Mouse (Mus musculus) urinary bladder, adult 18-20 months (tissue): ENCODE measurements around the gene Gpr50.

Source experiments
- DNase-seq, 2 experiments: peaks; one replicate each; pipeline ENCODE4 v3.0.0; 2022; ENCODE audit warnings: low spot score in 2 of 2, mixed read lengths in 2 of 2

Gpr50 gene

GRCm38 (mm10) chrX:71663374-71663773 is at the start of gene Gpr50:
Gpr50 (plus strand) TSS chrX:71663667.
- no peak for DNase-seq

DNA sequence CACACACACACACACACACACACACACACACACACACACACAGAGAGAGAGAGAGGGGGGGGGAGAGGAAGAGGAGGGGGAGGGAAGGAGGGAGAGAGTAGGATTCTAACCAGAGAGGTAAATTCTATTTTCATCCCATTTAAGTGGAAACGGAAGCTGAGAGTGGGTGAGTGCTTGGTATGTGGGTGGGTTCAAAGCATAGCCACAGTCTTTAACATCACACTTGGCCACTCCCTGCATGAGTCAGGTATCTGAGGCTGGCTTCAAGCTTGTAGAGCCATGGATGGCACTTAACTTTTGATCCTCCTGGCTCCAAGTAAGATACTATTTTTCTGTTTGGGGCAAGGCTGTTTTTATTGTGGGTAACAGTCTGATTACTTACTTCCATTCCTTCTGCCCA is 41.2 kb upstream of the Gpr50 start:
- no peak for DNase-seq

- DNase-seq, result no peak
These were observed 39.6 kb upstream of the Gpr50 start for GRCm38 (mm10) chrX:71623843-71624242.

DNA sequence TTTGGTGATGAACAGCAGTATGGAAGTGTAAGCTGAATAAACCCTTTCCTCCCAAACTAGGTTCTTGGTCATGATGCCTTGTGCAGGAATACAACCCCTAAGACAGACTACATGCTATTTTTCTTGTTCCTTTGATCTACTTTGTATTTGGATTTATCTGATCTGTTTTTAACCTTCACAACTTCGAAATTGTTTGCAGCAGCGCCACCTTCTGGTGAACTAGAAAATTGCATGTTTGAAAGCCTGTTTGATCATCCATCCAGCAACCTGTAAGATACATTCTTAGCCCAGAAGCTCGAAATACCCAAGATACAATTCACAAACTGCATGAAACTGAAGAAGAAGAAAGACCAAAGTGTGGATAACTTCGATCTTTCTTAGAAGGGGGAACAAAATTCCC is 35.2 kb upstream of the Gpr50 start:
- DNase-seq, result peak in 1 of 2 experiments; percentile 15

DNA sequence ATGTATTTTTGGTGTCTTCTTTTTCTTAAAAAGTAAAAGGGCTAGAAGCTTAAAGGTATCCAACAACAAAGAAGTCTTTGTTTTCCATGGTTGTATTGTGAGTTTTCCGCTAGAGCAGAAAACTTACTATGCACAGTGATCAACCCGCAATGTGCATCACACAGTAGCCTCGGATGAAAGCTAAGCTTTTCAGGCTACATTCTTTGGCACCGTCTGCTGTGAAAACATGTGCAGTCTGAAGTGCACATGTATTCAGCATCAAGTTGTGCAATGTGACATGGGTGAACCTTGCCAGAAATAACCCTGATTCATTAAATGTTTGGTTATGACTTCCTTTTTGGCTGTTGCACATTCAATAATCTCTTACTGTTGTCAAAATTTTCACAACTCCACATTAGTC is 32.8 kb upstream of the Gpr50 start:
- DNase-seq, result no peak

DNA sequence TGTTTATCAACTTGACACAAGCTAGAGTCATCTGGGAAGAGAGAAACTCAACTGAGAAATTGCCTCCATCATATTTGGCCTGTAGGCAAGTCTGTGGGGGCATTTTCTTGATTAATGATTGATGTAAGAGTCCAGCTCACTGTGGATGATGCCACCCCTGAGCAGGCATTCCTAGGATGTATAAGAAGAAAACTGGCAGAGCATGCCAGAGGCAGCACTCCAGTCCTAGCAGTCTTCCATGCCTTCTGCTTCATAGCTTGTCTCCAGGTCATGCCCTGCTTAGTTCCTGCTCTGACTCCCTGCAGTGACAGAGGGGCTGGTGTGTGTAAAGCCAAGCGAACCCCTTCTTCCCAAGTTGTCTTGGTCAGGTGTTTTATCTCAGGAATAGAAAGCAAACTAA is 32.3 kb upstream of the Gpr50 start:
- DNase-seq, result no peak

- DNase-seq, result no peak
These were observed 15.5 kb upstream of the Gpr50 start for GRCm38 (mm10) chrX:71647958-71648357.

DNA sequence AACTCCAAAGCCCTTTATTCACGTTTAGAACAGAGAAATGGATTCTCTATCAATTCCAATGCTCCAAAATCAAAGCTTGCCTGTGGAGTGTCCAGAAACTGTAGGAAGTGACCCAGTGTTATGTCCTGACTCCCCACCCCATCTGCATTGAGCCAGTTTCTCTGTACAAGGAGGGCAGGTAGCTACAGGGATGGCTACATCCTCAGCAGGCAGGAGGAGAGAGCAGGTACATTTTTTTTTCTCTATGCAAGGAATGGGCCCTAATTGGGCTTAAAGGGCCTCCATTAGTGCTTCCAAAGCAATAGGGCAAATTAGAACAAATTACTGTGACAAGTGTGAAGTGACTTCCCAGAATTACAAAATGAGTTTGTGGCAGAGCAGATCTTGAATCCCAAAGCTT is 15.0 kb upstream of the Gpr50 start:
- no peak for DNase-seq

GRCm38 (mm10) chrX:71648848-71649454 is 14.5 kb upstream of the Gpr50 start:
- peak in 1 of 2 experiments; percentile 6 for DNase-seq

GRCm38 (mm10) chrX:71649993-71650392 is 13.5 kb upstream of the Gpr50 start:
- DNase-seq, result no peak

DNA sequence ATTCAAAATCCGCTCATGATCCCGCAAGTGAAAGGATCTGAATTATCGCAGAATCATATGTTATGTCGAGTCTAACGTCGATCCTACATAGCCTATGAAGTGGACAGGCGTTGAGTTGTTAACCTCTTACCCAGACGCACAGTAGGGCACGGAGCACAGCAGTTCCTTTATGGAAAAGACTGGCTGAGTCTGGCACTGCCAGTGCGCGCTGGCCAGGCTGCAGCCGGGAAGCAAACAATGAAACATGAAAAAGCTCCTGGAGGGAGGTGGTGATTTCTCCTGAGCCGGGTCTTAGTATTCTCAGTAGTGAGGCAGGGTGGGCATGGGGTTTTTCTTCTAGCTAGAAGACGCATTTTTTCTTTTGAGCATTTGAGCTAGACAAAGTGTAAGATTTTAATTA is 1.7 kb upstream of the Gpr50 start:
- no peak for DNase-seq

GRCm38 (mm10) chrX:71663871-71664687 is 612 bp downstream of the Gpr50 start:
- no peak for DNase-seq

DNA sequence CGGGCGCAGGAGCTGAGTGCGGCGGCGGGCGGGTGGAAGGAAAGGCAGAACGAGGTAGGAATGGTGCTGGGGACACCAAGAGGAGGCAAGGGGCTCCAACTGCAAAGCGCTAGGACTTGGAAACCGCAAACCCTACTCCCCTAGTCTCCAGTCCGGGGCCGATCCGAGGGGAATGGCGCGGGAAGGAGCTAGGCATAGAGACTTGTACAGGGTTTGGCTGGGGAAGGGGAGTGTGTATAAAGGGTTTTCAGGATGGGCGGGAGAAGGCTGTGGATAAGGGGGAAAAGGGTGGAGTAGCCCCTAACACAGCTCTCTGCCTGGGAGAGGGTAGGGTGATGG is 1.2 kb downstream of the Gpr50 start:
- no peak for DNase-seq

GRCm38 (mm10) chrX:71670254-71670653 is 6.8 kb downstream of the Gpr50 start:
- DNase-seq, result no peak

GRCm38 (mm10) chrX:71700817-71701469 is 37.5 kb downstream of the Gpr50 start:
- no peak for DNase-seq
